Mouse (Mus musculus): ENCODE results near the gene Pop7. TPM values are rescaled to one million over a fixed set of nuclear protein-coding genes. Genes with fewer than 3 reads are reported as not detected.

Gene Pop7
- polyA plus RNA-seq, 1 experiment from 2014 or later, result 74.7 TPM

- Histone ChIP-seq H3K27ac (ENCODE audit: low read length) (no peak overlapping the region), H3K9ac (replicated peaks; ENCODE audit: low read depth, low read length) (no peak overlapping the region)
- WGBS, result 84% methylated on average over 11 of the region's 11 CpGs
Measured at GRCm38 (mm10) chr5:137522711-137523110, 20.4 kb upstream of the Pop7 start.

GRCm38 (mm10) chr5:137521861-137522260 is 19.5 kb upstream of the Pop7 start:
- Histone ChIP-seq H3K4me2 (ENCODE audit: low read length) (no peak overlapping the region), H3K27ac (ENCODE audit: low read length) (no peak overlapping the region)
- 78% methylated on average over 9 of the region's 9 CpGs for WGBS

More at GRCm38 (mm10) chr5:137522711-137523110, 20.4 kb upstream of the Pop7 start:
- ATAC-seq, result no peak
- H3K4me2 ChIP-seq (ENCODE audit: low read length), result no peak overlapping the region
- H3K4me3 ChIP-seq (replicated peaks; ENCODE audit: low read length), result no peak overlapping the region
- H3K27me3 ChIP-seq (replicated peaks; ENCODE audit: control insufficient read depth, insufficient read depth, low read length), result no peaks in the 10 kb centered on the region
- H3K4me1 ChIP-seq (replicated peaks; ENCODE audit: control insufficient read depth, insufficient read depth, low read length), result peaks cover 5% of the 10 kb centered on the region; the same call in 1 of the 2 replicates
- peaks cover 33% of the 10 kb centered on the region for H3K36me3 ChIP-seq (ENCODE audit: control insufficient read depth, insufficient read depth)
- no peaks in the 10 kb centered on the region for H3K9me3 ChIP-seq (ENCODE audit: control insufficient read depth, low read length)

GRCm38 (mm10) chr5:137519691-137520550 is 17.6 kb upstream of the Pop7 start:
- H3K27me3 ChIP-seq (replicated peaks; ENCODE audit: control insufficient read depth, insufficient read depth, low read length), result no peaks in the 10 kb centered on the region
- no peak overlapping the region for H3K4me2 ChIP-seq (ENCODE audit: low read length)
- H3K4me3 ChIP-seq (replicated peaks; ENCODE audit: low read length), result no peak overlapping the region
- ATAC-seq, result no peak
- 90% methylated on average over 27 of the region's 27 CpGs for WGBS
- H3K9me3 ChIP-seq (ENCODE audit: control insufficient read depth, low read length), result no peaks in the 10 kb centered on the region
- H3K27ac ChIP-seq (ENCODE audit: low read length), result no peak overlapping the region
- no peak overlapping the region for H3K9ac ChIP-seq (replicated peaks; ENCODE audit: low read depth, low read length)
- H3K4me1 ChIP-seq (replicated peaks; ENCODE audit: control insufficient read depth, insufficient read depth, low read length), result no peaks in the 10 kb centered on the region
- peaks cover 24% of the 10 kb centered on the region for H3K36me3 ChIP-seq (ENCODE audit: control insufficient read depth, insufficient read depth)

More at GRCm38 (mm10) chr5:137521861-137522260, 19.5 kb upstream of the Pop7 start:
- Histone ChIP-seq H3K9ac (replicated peaks; ENCODE audit: low read depth, low read length) (no peak overlapping the region), H3K27me3 (replicated peaks; ENCODE audit: control insufficient read depth, insufficient read depth, low read length) (no peaks in the 10 kb centered on the region), H3K9me3 (ENCODE audit: control insufficient read depth, low read length) (no peaks in the 10 kb centered on the region), H3K4me3 (replicated peaks; ENCODE audit: low read length) (no peak overlapping the region), H3K36me3 (ENCODE audit: control insufficient read depth, insufficient read depth) (peaks cover 27% of the 10 kb centered on the region), H3K4me1 (replicated peaks; ENCODE audit: control insufficient read depth, insufficient read depth, low read length) (peaks cover 3% of the 10 kb centered on the region; the same call in 1 of the 2 replicates)
- ATAC-seq, result no peak

- Histone ChIP-seq H3K36me3 (ENCODE audit: control insufficient read depth, insufficient read depth) (peaks cover 15% of the 10 kb centered on the region), H3K4me2 (ENCODE audit: low read length) (no peak within 1 kb of the TSS), H3K4me3 (replicated peaks; ENCODE audit: low read length) (no peak within 1 kb of the TSS), H3K9me3 (ENCODE audit: control insufficient read depth, low read length) (no peaks in the 10 kb centered on the region), H3K27ac (ENCODE audit: low read length) (no peak within 1 kb of the TSS), H3K4me1 (replicated peaks; ENCODE audit: control insufficient read depth, insufficient read depth, low read length) (peaks cover 12% of the 10 kb centered on the region), H3K9ac (replicated peaks; ENCODE audit: low read depth, low read length) (no peak within 1 kb of the TSS), H3K27me3 (replicated peaks; ENCODE audit: control insufficient read depth, insufficient read depth, low read length) (no peaks in the 10 kb centered on the region)
- no peak for ATAC-seq
- WGBS, result 67% methylated on average over 5 of the region's 5 CpGs
Measured at GRCm38 (mm10) chr5:137518436-137518835, 16.1 kb upstream of the Pop7 start, which contains the start of gene Gigyf1. Gene Gigyf1 (plus strand): TSS chr5:137518548.

GRCm38 (mm10) chr5:137514811-137515210 is 12.5 kb upstream of the Pop7 start:
- no peaks in the 10 kb centered on the region for H3K9me3 ChIP-seq (ENCODE audit: control insufficient read depth, low read length)
- H3K27ac ChIP-seq (ENCODE audit: low read length), result no peak overlapping the region
- peaks cover 38% of the 10 kb centered on the region for H3K4me1 ChIP-seq (replicated peaks; ENCODE audit: control insufficient read depth, insufficient read depth, low read length)
- H3K27me3 ChIP-seq (replicated peaks; ENCODE audit: control insufficient read depth, insufficient read depth, low read length), result no peaks in the 10 kb centered on the region
- H3K4me2 ChIP-seq (ENCODE audit: low read length), result no peak overlapping the region
- H3K9ac ChIP-seq (replicated peaks; ENCODE audit: low read depth, low read length), result no peak overlapping the region
- peaks cover 2% of the 10 kb centered on the region; the same call in 1 of the 2 replicates for H3K36me3 ChIP-seq (ENCODE audit: control insufficient read depth, insufficient read depth)
- WGBS, result 94% methylated on average over 3 of the region's 3 CpGs
- no peak for ATAC-seq
- H3K4me3 ChIP-seq (replicated peaks; ENCODE audit: low read length), result no peak overlapping the region

- Histone ChIP-seq H3K9me3 (ENCODE audit: control insufficient read depth, low read length) (no peaks in the 10 kb centered on the region), H3K4me2 (ENCODE audit: low read length) (no peak overlapping the region), H3K4me1 (replicated peaks; ENCODE audit: control insufficient read depth, insufficient read depth, low read length) (peaks cover 41% of the 10 kb centered on the region), H3K9ac (replicated peaks; ENCODE audit: low read depth, low read length) (no peak overlapping the region), H3K27me3 (replicated peaks; ENCODE audit: control insufficient read depth, insufficient read depth, low read length) (no peaks in the 10 kb centered on the region), H3K4me3 (replicated peaks; ENCODE audit: low read length) (no peak overlapping the region), H3K27ac (ENCODE audit: low read length) (no peak overlapping the region), H3K36me3 (ENCODE audit: control insufficient read depth, insufficient read depth) (0 out of 2 replicates have a peak, but pooled peaks cover 2% of the 10 kb centered on the region)
- 78% methylated on average over 12 of the region's 12 CpGs for WGBS
- ATAC-seq, result no peak
Measured at GRCm38 (mm10) chr5:137513951-137514721, 11.8 kb upstream of the Pop7 start.

GRCm38 (mm10) chr5:137512847-137513794 is 10.8 kb upstream of the Pop7 start:
- no peak overlapping the region for H3K27ac ChIP-seq (ENCODE audit: low read length)
- no peak overlapping the region for H3K4me3 ChIP-seq (replicated peaks; ENCODE audit: low read length)
- H3K9me3 ChIP-seq (ENCODE audit: control insufficient read depth, low read length), result no peaks in the 10 kb centered on the region
- no peak overlapping the region for H3K9ac ChIP-seq (replicated peaks; ENCODE audit: low read depth, low read length)
- WGBS, result 81% methylated on average over 11 of the region's 11 CpGs
- H3K4me1 ChIP-seq (replicated peaks; ENCODE audit: control insufficient read depth, insufficient read depth, low read length), result peaks cover 41% of the 10 kb centered on the region
- ATAC-seq, result peak; percentile 45
- no peak overlapping the region for H3K4me2 ChIP-seq (ENCODE audit: low read length)
- H3K36me3 ChIP-seq (ENCODE audit: control insufficient read depth, insufficient read depth), result no peaks in the 10 kb centered on the region
- H3K27me3 ChIP-seq (replicated peaks; ENCODE audit: control insufficient read depth, insufficient read depth, low read length), result no peaks in the 10 kb centered on the region

- H3K4me1 ChIP-seq (replicated peaks; ENCODE audit: control insufficient read depth, insufficient read depth, low read length), result peaks cover 41% of the 10 kb centered on the region
- peaks cover 3% of the 10 kb centered on the region; the same call in 1 of the 2 replicates for H3K27me3 ChIP-seq (replicated peaks; ENCODE audit: control insufficient read depth, insufficient read depth, low read length)
- H3K9ac ChIP-seq (replicated peaks; ENCODE audit: low read depth, low read length), result peak overlapping the region; percentile 78; the same call in 1 of the 2 replicates
- no peaks in the 10 kb centered on the region for H3K36me3 ChIP-seq (ENCODE audit: control insufficient read depth, insufficient read depth)
- WGBS, result 50% methylated on average over 3 of the region's 3 CpGs
- no peak overlapping the region; the same call in 1 of the 2 replicates for H3K27ac ChIP-seq (ENCODE audit: low read length)
- H3K9me3 ChIP-seq (ENCODE audit: control insufficient read depth, low read length), result no peaks in the 10 kb centered on the region
- ATAC-seq, result no peak
- peak overlapping the region; percentile 87 for H3K4me2 ChIP-seq (ENCODE audit: low read length)
- peak overlapping the region; percentile 57 for H3K4me3 ChIP-seq (replicated peaks; ENCODE audit: low read length)
Measured at GRCm38 (mm10) chr5:137511706-137512105, 9.4 kb upstream of the Pop7 start.
